Mouse (Mus musculus) spleen, adult 2 months (tissue): ENCODE data around the gene Trpv6. TPM values are rescaled to one million over a fixed set of nuclear protein-coding genes. Genes with fewer than 3 reads are reported as not detected.

Source experiments
- DNase-seq, 2 experiments: peaks; one replicate each; pipeline versions ENCODE4 v3.0.0 to v3.0.0-alpha.2; 2012 to 2021; ENCODE audit warnings: low spot score in 2 of 2, low read depth in 1 of 2
- H3K27ac ChIP-seq: fragments of 200-500 bp; 2 replicates; pipeline ENCODE4 v1.5.1; 2012; ENCODE audit warnings: low read length, inconsistent platforms; ENCODE audit not compliant: insufficient read depth
- H3K27me3 ChIP-seq: fragments of 200-500 bp; 2 replicates; pipeline ENCODE4 v1.6.1; 2012; ENCODE audit warnings: mild to moderate bottlenecking, moderate library complexity, low read length, inconsistent platforms; ENCODE audit not compliant: control insufficient read depth, insufficient read depth
- H3K36me3 ChIP-seq: fragments of 200-500 bp; 2 replicates; pipeline ENCODE4 v1.6.1; 2012; ENCODE audit warnings: mild to moderate bottlenecking, low read length, inconsistent platforms; ENCODE audit not compliant: control insufficient read depth, insufficient read depth
- H3K4me1 ChIP-seq: fragments of 200-500 bp; 2 replicates; pipeline ENCODE4 v1.6.1; 2011; ENCODE audit warnings: inconsistent platforms; ENCODE audit not compliant: control insufficient read depth, insufficient read depth, insufficient read length
- H3K4me3 ChIP-seq: fragments of 200-500 bp; 2 replicates; pipeline ENCODE4 v1.5.1; 2011; ENCODE audit warnings: mild to moderate bottlenecking, inconsistent platforms; ENCODE audit not compliant: insufficient read depth, insufficient read length; ENCODE audit errors: extremely low read depth
- CTCF ChIP-seq: fragments of 200-500 bp; IDR thresholded peaks from 2 replicates; pipeline ENCODE4 v1.5.1; 2011; ENCODE audit warnings: mild to moderate bottlenecking, inconsistent platforms; ENCODE audit not compliant: insufficient read depth, insufficient read length, insufficient replicate concordance; ENCODE audit errors: extremely low read depth
- POLR2A ChIP-seq: fragments of 200-500 bp; IDR thresholded peaks from 2 replicates; pipeline ENCODE4 v1.6.1; 2011; ENCODE audit warnings: low read depth, low read length, inconsistent platforms
- WGBS: fragments of 180-500 bp; shearing (Covaris S2); methylation state at CpG from one replicate; pipeline ENCODE4 v1.1.7; 2018; 5-methylcytosine and 5-hydroxymethylcytosine counted together
- polyA plus RNA-seq: library from polyadenylated mRNA; depleted of rRNA; stranded (reverse); fragments of >200 nt; gene quantifications from 2 replicates; pipeline ENCODE4 v1.2.3, GENCODE M21; 2012; rRNA removed

The Trpv6 gene
- polyA plus RNA-seq, result 0.06 and 0.13 TPM in 2 replicates

DNA sequence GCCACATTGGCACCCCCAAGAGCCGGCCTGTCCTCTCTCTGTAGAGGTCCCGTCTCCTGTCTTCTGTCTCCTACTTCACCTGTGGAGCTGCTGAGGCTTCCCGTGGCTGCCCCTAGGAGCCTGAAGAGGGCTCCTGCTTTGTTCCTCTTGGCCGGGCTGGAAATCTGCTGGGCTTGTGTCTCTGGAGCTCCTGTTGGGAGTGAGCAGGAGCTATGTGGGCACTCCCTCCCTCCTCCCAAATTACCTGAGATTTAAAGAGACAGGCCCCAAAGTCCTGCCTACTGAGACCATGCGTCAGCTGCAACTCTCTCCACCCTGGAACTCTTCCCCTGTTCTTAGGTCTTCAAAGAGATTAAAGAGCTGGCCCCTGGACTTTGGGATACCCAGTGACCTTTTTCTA lies at the start of gene Trpv6:
TSS of gene Trpv6 (minus strand) at position 228 of the 400 bp plus-strand sequence.
- no peak for DNase-seq
- Histone ChIP-seq H3K4me3 (no peak within 1 kb of the TSS), H3K27ac (no peak within 1 kb of the TSS), H3K4me1 (no peaks in the 10 kb centered on the region), H3K36me3 (no peaks in the 10 kb centered on the region), H3K27me3 (no peaks in the 10 kb centered on the region)
- TF ChIP-seq CTCF (no peak), POLR2A (no peak)
- WGBS, result 83% methylated on average over 5 of the region's 5 CpGs

- no peaks in the 10 kb centered on the region for H3K36me3 ChIP-seq
- no peak overlapping the region for H3K4me3 ChIP-seq
- no peak for DNase-seq
- no peaks in the 10 kb centered on the region for H3K4me1 ChIP-seq
- no peaks in the 10 kb centered on the region for H3K27me3 ChIP-seq
- no peak overlapping the region for H3K27ac ChIP-seq
- TF ChIP-seq CTCF, result no peak
- TF ChIP-seq POLR2A, result no peak
- WGBS, result 83% methylated on average over 3 of the region's 3 CpGs
Measured at GRCm38 (mm10) chr6:41685596-41685995, 49.4 kb upstream of the Trpv6 start.

DNA sequence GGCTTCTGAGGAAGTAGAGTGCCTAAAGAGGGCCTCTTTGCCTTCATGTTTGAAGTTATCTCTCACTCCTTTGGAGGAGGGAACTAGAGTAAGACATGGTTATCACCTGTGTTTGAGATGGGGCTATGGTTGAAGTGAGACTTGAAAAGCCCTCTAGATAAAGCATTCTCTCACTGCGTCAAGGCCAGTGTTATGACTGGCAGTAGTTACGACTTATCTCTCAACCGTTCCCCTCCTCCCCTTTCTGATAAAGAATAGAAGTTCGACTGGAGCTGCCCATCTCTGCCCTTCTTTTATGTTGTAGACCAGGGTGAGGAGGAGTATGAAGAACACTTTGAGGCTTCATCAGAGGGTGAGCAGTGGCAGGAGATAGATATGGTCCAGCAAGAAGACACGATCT lies 48.7 kb upstream of the Trpv6 start:
- TF ChIP-seq POLR2A, result no peak
- TF ChIP-seq CTCF, result no peak
- Histone ChIP-seq H3K4me3 (no peak overlapping the region), H3K27me3 (no peaks in the 10 kb centered on the region), H3K36me3 (no peaks in the 10 kb centered on the region), H3K4me1 (no peaks in the 10 kb centered on the region), H3K27ac (no peak overlapping the region)
- DNase-seq, result no peak
- WGBS, result 72% methylated on average over 5 of the region's 5 CpGs

GRCm38 (mm10) chr6:41684131-41684530 lies 47.9 kb upstream of the Trpv6 start, which contains the start of gene Llcfc1:
Gene Llcfc1, plus strand, starts transcription at chr6:41684431.
- WGBS, result 93% methylated on average over 2 of the region's 2 CpGs
- Histone ChIP-seq H3K27ac (no peak within 1 kb of the TSS), H3K36me3 (no peaks in the 10 kb centered on the region), H3K27me3 (no peaks in the 10 kb centered on the region), H3K4me3 (no peak within 1 kb of the TSS), H3K4me1 (no peaks in the 10 kb centered on the region)
- TF ChIP-seq CTCF, result no peak
- TF ChIP-seq POLR2A, result no peak
- no peak for DNase-seq

DNA sequence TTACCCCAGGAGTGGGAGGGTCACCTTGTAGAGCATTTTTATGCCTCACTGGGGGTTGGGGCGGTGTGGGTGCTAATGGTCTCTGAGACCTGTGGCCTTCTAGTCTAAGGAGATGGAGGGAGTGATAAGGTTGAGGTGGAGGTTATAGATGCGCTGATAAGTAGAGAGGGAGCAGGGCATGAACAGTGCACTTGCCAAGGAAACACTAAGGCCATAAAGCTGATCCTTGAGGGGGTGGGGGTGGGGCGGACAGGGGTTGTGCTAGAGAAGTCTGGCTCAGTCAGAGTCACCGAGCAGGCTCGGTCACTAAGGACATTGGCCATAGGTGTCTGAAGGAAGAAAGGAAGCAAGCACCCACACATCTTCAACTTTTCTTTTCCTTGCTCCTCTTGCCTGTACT lies 45.5 kb upstream of the Trpv6 start:
- no peak overlapping the region for H3K27ac ChIP-seq

DNA sequence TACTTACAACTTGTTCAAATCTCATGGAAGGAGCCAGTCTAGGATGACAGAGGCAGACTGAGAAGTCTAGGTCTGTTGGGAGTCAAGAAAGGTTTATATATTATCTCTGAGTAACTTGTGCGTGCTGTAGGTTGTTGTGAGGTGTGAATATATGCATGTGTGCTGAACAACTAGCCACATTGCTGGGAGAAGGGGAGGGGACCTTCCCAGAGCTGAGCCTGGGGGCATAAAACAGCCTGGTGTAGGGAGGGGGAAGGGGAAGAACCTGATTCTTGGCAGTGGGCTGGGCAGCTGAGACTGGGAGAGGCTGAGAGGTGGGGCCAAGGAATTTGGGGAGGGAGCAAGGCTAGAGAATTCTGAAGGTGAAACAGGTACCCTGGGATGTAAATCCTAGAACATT lies 44.5 kb upstream of the Trpv6 start, which contains the start of gene Trpv5:
TSS of gene Trpv5 (minus strand) at position 101 of the 400 bp plus-strand sequence.
- Histone ChIP-seq H3K27me3 (no peaks in the 10 kb centered on the region), H3K27ac (no peak within 1 kb of the TSS), H3K4me1 (no peaks in the 10 kb centered on the region), H3K36me3 (no peaks in the 10 kb centered on the region), H3K4me3 (no peak within 1 kb of the TSS)
- WGBS, result 79% methylated on average over 1 of the region's 1 CpGs
- no peak for DNase-seq
- TF ChIP-seq CTCF, result no peak
- TF ChIP-seq POLR2A, result no peak

More for the DNA sequence above, 45.5 kb upstream of the Trpv6 start:
- DNase-seq, result no peak
- Histone ChIP-seq H3K36me3 (no peaks in the 10 kb centered on the region), H3K4me1 (no peaks in the 10 kb centered on the region), H3K4me3 (no peak overlapping the region), H3K27me3 (no peaks in the 10 kb centered on the region)
- WGBS, result 78% methylated on average over 5 of the region's 5 CpGs
- TF ChIP-seq POLR2A, result no peak
- no peak for TF ChIP-seq CTCF

DNA sequence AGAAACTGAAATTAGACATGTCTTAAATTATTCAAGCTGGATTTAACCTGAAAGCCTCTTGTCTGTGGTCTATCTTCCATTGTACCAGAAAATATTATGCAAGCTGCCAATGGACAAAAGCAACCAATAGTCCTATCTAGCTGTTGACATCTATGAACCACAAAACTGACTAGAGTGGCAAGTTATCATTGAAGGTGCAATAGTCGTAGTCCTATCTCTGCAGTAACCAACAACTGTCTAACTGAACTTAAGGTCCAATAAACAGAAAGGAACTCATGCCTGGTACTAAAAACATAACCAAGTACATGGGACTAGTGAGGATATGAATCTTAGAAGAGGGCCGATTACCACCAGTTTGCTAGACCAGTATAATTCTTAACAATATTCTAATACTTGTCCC lies 40.3 kb upstream of the Trpv6 start:
- H3K4me1 ChIP-seq, result no peaks in the 10 kb centered on the region
- DNase-seq, result no peak
- H3K36me3 ChIP-seq, result no peaks in the 10 kb centered on the region
- H3K4me3 ChIP-seq, result no peak overlapping the region
- H3K27me3 ChIP-seq, result no peaks in the 10 kb centered on the region
- H3K27ac ChIP-seq, result no peak overlapping the region
- WGBS, result 82% methylated on average over 2 of the region's 2 CpGs
- TF ChIP-seq CTCF (no peak), POLR2A (no peak)
